Mouse (Mus musculus) hindbrain, embryonic 10.5 days (tissue): ENCODE measurements at regions not wholly inside any gene's neighbourhood (a gene's known extent, or its start where the extent isn't known, plus 50 kb on each side); places are given as distances from the start of the nearest gene placed in this dataset.

Experiments
- DNase-seq: peaks from one replicate; pipeline ENCODE4 v3.0.0-alpha.2; 2017; ENCODE audit warnings: low spot score
- H3K27ac ChIP-seq: fragments of 300-500 bp; sonication (generic); 2 replicates; pipeline ENCODE4 v1.5.1; 2016; ENCODE audit warnings: mild to moderate bottlenecking, moderate library complexity
- H3K27me3 ChIP-seq: fragments of 300-500 bp; sonication (generic); 2 replicates; pipeline ENCODE4 v1.6.1; 2016; ENCODE audit warnings: mild to moderate bottlenecking; ENCODE audit not compliant: poor library complexity, insufficient read depth, severe bottlenecking
- H3K36me3 ChIP-seq: fragments of 300-500 bp; sonication (generic); 2 replicates; pipeline ENCODE4 v1.6.1; 2016; ENCODE audit warnings: mild to moderate bottlenecking, moderate library complexity
- H3K4me1 ChIP-seq: fragments of 300-500 bp; sonication (generic); replicated peaks from 2 replicates; pipeline ENCODE4 v1.6.1; 2016; ENCODE audit warnings: mild to moderate bottlenecking
- H3K4me3 ChIP-seq: fragments of 300-500 bp; sonication (generic); 2 replicates; pipeline ENCODE4 v1.5.1; 2016; ENCODE audit warnings: mild to moderate bottlenecking, moderate library complexity
- H3K9me3 ChIP-seq: fragments of 300-500 bp; sonication (generic); 2 replicates; pipeline ENCODE4 v1.6.1; 2016; ENCODE audit warnings: mild to moderate bottlenecking, moderate library complexity
- WGBS: fragments of 180-500 bp; shearing (Covaris S2); methylation state at CpG from one replicate; pipeline ENCODE4 v1.1.7; 2016; 5-methylcytosine and 5-hydroxymethylcytosine counted together

DNA sequence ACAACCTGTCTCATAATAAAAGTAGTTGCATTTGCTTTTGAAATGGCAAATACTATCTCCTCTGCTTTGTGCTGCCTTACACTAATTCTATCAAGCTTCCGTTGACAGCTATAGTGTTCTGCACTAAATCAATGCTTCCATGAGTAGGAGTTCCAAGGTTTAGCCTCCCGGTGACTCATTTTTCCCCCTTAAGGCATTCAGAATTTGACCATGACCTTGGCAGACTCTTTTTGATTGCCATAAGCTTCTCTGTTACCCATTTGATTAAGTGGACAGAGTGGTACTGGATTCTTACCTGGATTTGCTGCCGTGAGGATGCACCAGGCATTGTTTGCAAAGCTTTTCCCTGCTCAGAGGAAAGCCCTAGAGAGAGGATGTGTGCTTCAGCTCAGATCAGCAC lies 66.5 kb upstream of the Sel1l start:
- Histone ChIP-seq H3K36me3 (no peaks in the 10 kb centered on the region), H3K27ac (no peak overlapping the region), H3K9me3 (no peaks in the 10 kb centered on the region), H3K4me1 (no peaks in the 10 kb centered on the region), H3K4me3 (no peak overlapping the region), H3K27me3 (no peaks in the 10 kb centered on the region)
- no peak for DNase-seq
- WGBS = 87% methylated on average over 3 of the region's 3 CpGs

GRCm38 (mm10) chr12:91910529-91910928 lies 61.6 kb upstream of the Sel1l start:
- Histone ChIP-seq H3K4me1 (no peaks in the 10 kb centered on the region), H3K9me3 (0 out of 2 replicates have a peak, but pooled peaks cover 4% of the 10 kb centered on the region), H3K36me3 (no peaks in the 10 kb centered on the region), H3K27me3 (no peaks in the 10 kb centered on the region), H3K27ac (no peak overlapping the region), H3K4me3 (no peak overlapping the region)
- WGBS = 80% methylated on average over 8 of the region's 8 CpGs
- no peak for DNase-seq
